Mouse (Mus musculus) MEL (cell line): ENCODE data around the gene Zbtb24. TPM values are rescaled to one million over a fixed set of nuclear protein-coding genes. Genes with fewer than 3 reads are reported as not detected.
A peak's percentile ranks its signal among the peaks of the same experiment; 100 is the strongest.
"Not testable (repeated sequence)": the region's sequence is repeated elsewhere in the genome, so short reads cannot be mapped to it uniquely, and the experiment has no call there.

Source experiments
- DNase-seq: peaks from one replicate; pipeline ENCODE4 v3.0.0; 2011; ENCODE audit warnings: low read depth, low spot score
- H3K27ac ChIP-seq: 2 replicates; pipeline ENCODE4 v1.5.1; 2012; ENCODE audit warnings: low read depth, mild to moderate bottlenecking, control low read depth, low read length, moderate library complexity; ENCODE audit not compliant: control insufficient read depth
- H3K27me3 ChIP-seq, 2 experiments: fragments of 150-350 bp in 1 of 2; sonication (generic) in 1 of 2; 2 replicates each; pipeline ENCODE4 v1.6.1; 2012; ENCODE audit warnings: low read length in 2 of 2, mild to moderate bottlenecking in 2 of 2, improper control_type of control experiment in 1 of 2, moderate library complexity in 1 of 2; ENCODE audit not compliant: insufficient read depth in 2 of 2, control insufficient read depth in 1 of 2
- H3K36me3 ChIP-seq, 2 experiments: 2 replicates each; pipeline ENCODE4 v1.6.1; 2012 to 2014; ENCODE audit warnings: low read length in 2 of 2, improper control_type of control experiment in 1 of 2, inconsistent platforms in 1 of 2, mild to moderate bottlenecking in 1 of 2; ENCODE audit not compliant: insufficient read depth in 2 of 2, control insufficient read depth in 1 of 2
- H3K4me1 ChIP-seq, 2 experiments: fragments of 150-350 bp in 1 of 2; sonication (generic) in 1 of 2; 2 replicates each; pipeline ENCODE4 v1.6.1; 2012; ENCODE audit warnings: low read length in 2 of 2, improper control_type of control experiment in 1 of 2, mild to moderate bottlenecking in 1 of 2; ENCODE audit not compliant: insufficient read depth in 2 of 2, control insufficient read depth in 1 of 2
- H3K4me3 ChIP-seq, 2 experiments: fragments of 150-350 bp in 1 of 2; sonication (generic) in 1 of 2; 2 replicates each; pipeline ENCODE4 v1.5.1; 2012; ENCODE audit warnings: low read depth in 2 of 2, low read length in 2 of 2, mild to moderate bottlenecking in 2 of 2, moderate library complexity in 2 of 2, control low read depth in 1 of 2, improper control_type of control experiment in 1 of 2; ENCODE audit not compliant: control insufficient read depth in 1 of 2, insufficient read depth in 1 of 2
- H3K79me2 ChIP-seq: 2 replicates; pipeline ENCODE4 v1.6.1; 2012; ENCODE audit warnings: mild to moderate bottlenecking, low read length, moderate library complexity; ENCODE audit not compliant: control insufficient read depth, poor library complexity, insufficient read depth
- H3K9ac ChIP-seq: 2 replicates; pipeline ENCODE4 v1.6.1; 2012; ENCODE audit warnings: low read depth, mild to moderate bottlenecking, control low read depth, low read length, moderate library complexity; ENCODE audit not compliant: control insufficient read depth, poor library complexity, severe bottlenecking
- H3K9me3 ChIP-seq: fragments of 150-350 bp; sonication (generic); replicated peaks from 2 replicates; pipeline ENCODE4 v1.6.1; 2012; ENCODE audit warnings: mild to moderate bottlenecking, low read length, improper control_type of control experiment, moderate library complexity; ENCODE audit not compliant: insufficient read depth
- CHD2 ChIP-seq: IDR thresholded peaks from 2 replicates; pipeline ENCODE4 v1.6.1; 2011; ENCODE audit warnings: low read length, improper control_type of control experiment
- CTCF ChIP-seq, 3 experiments: IDR thresholded peaks in 2 of 3; conservative IDR thresholded peaks in 1 of 3; 2 replicates each; pipeline ENCODE4 v1.5.1; 2011 to 2012; ENCODE audit warnings: low read length in 3 of 3, low read depth in 2 of 3, mild to moderate bottlenecking in 2 of 3, improper control_type of control experiment in 1 of 3, inconsistent platforms in 1 of 3, mixed read lengths in 1 of 3, moderate library complexity in 1 of 3; ENCODE audit not compliant: control insufficient read depth in 1 of 3, insufficient read depth in 1 of 3, poor library complexity in 1 of 3, severe bottlenecking in 1 of 3
- HCFC1 ChIP-seq: IDR thresholded peaks from 2 replicates; pipeline ENCODE4 v1.6.1; 2012; ENCODE audit warnings: low read depth, mild to moderate bottlenecking, inconsistent platforms, low read length, improper control_type of control experiment, moderate library complexity
- JUND ChIP-seq: IDR thresholded peaks from 2 replicates; pipeline ENCODE4 v1.6.1; 2011; ENCODE audit warnings: low read depth, mild to moderate bottlenecking, improper control_type of control experiment, low read length
- MEF2A ChIP-seq: IDR thresholded peaks from 2 replicates; pipeline ENCODE4 v1.6.1; 2014; ENCODE audit warnings: low read depth, mild to moderate bottlenecking, inconsistent platforms, low read length, improper control_type of control experiment; ENCODE audit not compliant: poor library complexity, insufficient replicate concordance, severe bottlenecking; ENCODE audit errors: extremely low read depth
- MYB ChIP-seq: IDR thresholded peaks from 2 replicates; pipeline ENCODE4 v1.6.1; 2011; ENCODE audit warnings: mild to moderate bottlenecking, low read depth, low read length, improper control_type of control experiment
- POLR2AphosphoS5 ChIP-seq: IDR thresholded peaks from 2 replicates; pipeline ENCODE4 v1.6.1; 2012; ENCODE audit warnings: low read depth, borderline replicate concordance, mild to moderate bottlenecking, inconsistent platforms, low read length, moderate library complexity, mixed read lengths
- RAD21 ChIP-seq: IDR thresholded peaks from 2 replicates; pipeline ENCODE4 v1.6.1; 2011; ENCODE audit warnings: mild to moderate bottlenecking, low read depth, low read length, improper control_type of control experiment
- RCOR1 ChIP-seq: IDR thresholded peaks from 2 replicates; pipeline ENCODE4 v1.6.1; 2012; ENCODE audit warnings: low read depth, mild to moderate bottlenecking, inconsistent platforms, low read length, improper control_type of control experiment
- SMC3 ChIP-seq: IDR thresholded peaks from 2 replicates; pipeline ENCODE4 v1.6.1; 2011; ENCODE audit warnings: low read depth, low read length, improper control_type of control experiment
- TCF12 ChIP-seq: IDR thresholded peaks from 2 replicates; pipeline ENCODE4 v1.6.1; 2014; ENCODE audit warnings: low read depth, mild to moderate bottlenecking, inconsistent platforms, low read length, improper control_type of control experiment, moderate library complexity
- UBTF ChIP-seq: IDR thresholded peaks from 2 replicates; pipeline ENCODE4 v1.6.1; 2012; ENCODE audit warnings: low read depth, mild to moderate bottlenecking, inconsistent platforms, low read length, improper control_type of control experiment, moderate library complexity, borderline replicate concordance; ENCODE audit not compliant: insufficient read depth
- USF2 ChIP-seq, 2 experiments: IDR thresholded peaks; 2 replicates each; pipeline ENCODE4 v1.6.1; 2011 to 2012; ENCODE audit warnings: improper control_type of control experiment in 2 of 2, low read length in 2 of 2, borderline replicate concordance in 1 of 2, inconsistent platforms in 1 of 2, low read depth in 1 of 2, mild to moderate bottlenecking in 1 of 2; ENCODE audit not compliant: insufficient read depth in 1 of 2
- ZC3H11A ChIP-seq: IDR thresholded peaks from 2 replicates; pipeline ENCODE4 v1.6.1; 2012; ENCODE audit warnings: low read depth, mild to moderate bottlenecking, inconsistent platforms, low read length, improper control_type of control experiment
- ZMIZ1 ChIP-seq: IDR thresholded peaks from 2 replicates; pipeline ENCODE4 v1.6.1; 2012; ENCODE audit warnings: low read depth, mild to moderate bottlenecking, inconsistent platforms, low read length, improper control_type of control experiment, moderate library complexity
- polyA plus RNA-seq, 2 experiments: library from polyadenylated mRNA; stranded (reverse) in 1 of 2; unstranded in 1 of 2; fragments of >175 nt in 1 of 2; fragments of >200 nt in 1 of 2; gene quantifications; 2 replicates each; pipeline versions ENCODE4 v1.2.1 to v1.2.4; 2012; ENCODE audit warnings: low replicate concordance in 2 of 2, low read depth in 1 of 2; ENCODE audit not compliant: insufficient read length in 2 of 2, insufficient read depth in 1 of 2, missing spikeins in 1 of 2
- total RNA-seq: library from RNA; depleted of rRNA; stranded (reverse); fragments of 300-350 nt; gene quantifications from 2 replicates; pipeline ENCODE4 v1.2.3, GENCODE M21; 2012

Zbtb24 gene
- total and polyA plus RNA-seq, 3 experiments = 7.6 to 11.0 TPM; not detected in 1

DNA sequence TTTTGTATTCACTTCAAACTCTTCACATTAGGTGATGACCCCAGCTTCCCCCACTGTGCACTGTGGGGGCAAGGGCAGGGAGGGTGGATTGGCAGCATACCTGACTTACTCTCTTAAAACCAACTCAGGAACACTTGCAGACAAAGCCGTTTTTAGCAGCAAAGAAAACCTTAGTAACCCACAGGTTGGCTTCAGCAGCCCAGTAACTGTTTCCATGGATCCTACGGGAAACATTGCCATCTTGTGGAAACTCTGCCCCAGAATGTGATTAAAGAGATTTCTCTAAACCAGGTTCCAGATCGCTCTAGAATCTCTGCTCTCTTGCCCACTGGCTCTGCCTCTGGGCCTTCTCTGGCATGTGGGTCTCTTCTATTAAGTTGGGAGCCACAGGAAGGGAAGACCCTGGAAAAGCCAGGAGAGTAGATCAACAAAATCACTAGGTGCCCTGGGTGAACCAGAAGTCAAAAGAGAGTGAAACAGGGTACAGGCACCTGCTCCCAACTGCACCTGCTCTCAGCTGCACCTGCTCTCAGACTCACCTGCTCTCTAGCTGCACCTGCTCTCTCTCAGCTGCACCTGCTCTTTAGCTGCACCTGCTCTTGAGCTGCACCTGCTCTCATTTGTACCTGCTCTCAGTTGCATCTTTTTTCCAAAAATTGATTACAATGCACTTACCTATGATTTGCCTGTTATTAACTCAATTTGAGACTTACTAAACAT is 46.1 kb upstream of the Zbtb24 start:
- DNase-seq = no peak
- H3K9ac ChIP-seq = no peak overlapping the region
- no peak for TF ChIP-seq UBTF
- TF ChIP-seq JUND = no peak
- no peak for TF ChIP-seq RCOR1
- no peak for TF ChIP-seq HCFC1
- peak; percentile 33 for TF ChIP-seq RAD21
- TF ChIP-seq POLR2AphosphoS5 = no peak
- peak; percentile 29 for TF ChIP-seq SMC3
- TF ChIP-seq TCF12 = no peak
- no peak for TF ChIP-seq MEF2A
- no peak for TF ChIP-seq MYB
- TF ChIP-seq ZC3H11A = no peak
- no peak for TF ChIP-seq ZMIZ1
- peak in 2 of 3 experiments; percentile 10 to 26; a peak in 2 of 6 replicates for TF ChIP-seq CTCF (IDR thresholded peaks at IDR 0.05 in 2 of 3, conservative IDR thresholded peaks at IDR 0.05 in 1 of 3; ENCODE audit: control insufficient read depth in 1 of 3, insufficient read depth in 1 of 3, low read depth in 2 of 3, low read length in 3 of 3, poor library complexity in 1 of 3, severe bottlenecking in 1 of 3)
- no peak for TF ChIP-seq USF2 (IDR thresholded peaks at IDR 0.05; ENCODE audit: borderline replicate concordance in 1 of 2, insufficient read depth in 1 of 2, low read depth in 1 of 2, low read length in 2 of 2)
- TF ChIP-seq CHD2 = no peak
- H3K9me3 ChIP-seq = no peaks in the 10 kb centered on the region
- H3K79me2 ChIP-seq = no peaks in the 10 kb centered on the region
- H3K4me1 ChIP-seq = no peaks in the 10 kb centered on the region
- H3K36me3 ChIP-seq = no peaks in the 10 kb centered on the region
- no peak overlapping the region for H3K27ac ChIP-seq
- H3K4me3 ChIP-seq = no peak overlapping the region
- H3K27me3 ChIP-seq = peaks cover 5% of the 10 kb centered on the region in 2 experiments; a peak in 2 of 4 replicates

GRCm38 (mm10) chr10:41410176-41410575 is 40.0 kb upstream of the Zbtb24 start:
- not testable (repeated sequence) for H3K9ac ChIP-seq, H3K36me3 ChIP-seq, H3K27ac ChIP-seq, DNase-seq, H3K27me3 ChIP-seq, H3K79me2 ChIP-seq, H3K4me1 ChIP-seq, H3K9me3 ChIP-seq, H3K4me3 ChIP-seq

DNA sequence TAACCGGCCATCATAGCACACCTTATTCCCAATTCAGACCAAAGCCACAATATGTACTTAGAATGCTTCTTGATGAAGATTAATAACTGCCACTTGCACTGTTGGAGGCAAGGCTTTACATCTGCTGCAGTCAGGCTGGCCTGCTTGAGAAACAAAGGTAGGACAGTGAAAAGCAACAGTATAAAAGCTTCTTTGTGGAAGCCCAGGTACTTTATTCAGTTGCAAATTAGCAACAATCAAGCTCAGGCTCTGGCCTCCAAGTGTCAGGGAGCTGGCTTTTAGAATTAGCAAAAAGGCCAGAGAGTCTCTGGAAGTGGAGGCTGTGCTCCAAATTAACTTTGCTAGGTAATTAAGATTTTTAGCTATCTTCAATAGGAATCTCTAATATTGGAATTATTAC is 39.4 kb upstream of the Zbtb24 start:
- not testable (repeated sequence) for H3K9ac ChIP-seq, H3K27ac ChIP-seq, DNase-seq, H3K36me3 ChIP-seq, H3K9me3 ChIP-seq, H3K79me2 ChIP-seq, H3K4me1 ChIP-seq, H3K4me3 ChIP-seq, H3K27me3 ChIP-seq

DNA sequence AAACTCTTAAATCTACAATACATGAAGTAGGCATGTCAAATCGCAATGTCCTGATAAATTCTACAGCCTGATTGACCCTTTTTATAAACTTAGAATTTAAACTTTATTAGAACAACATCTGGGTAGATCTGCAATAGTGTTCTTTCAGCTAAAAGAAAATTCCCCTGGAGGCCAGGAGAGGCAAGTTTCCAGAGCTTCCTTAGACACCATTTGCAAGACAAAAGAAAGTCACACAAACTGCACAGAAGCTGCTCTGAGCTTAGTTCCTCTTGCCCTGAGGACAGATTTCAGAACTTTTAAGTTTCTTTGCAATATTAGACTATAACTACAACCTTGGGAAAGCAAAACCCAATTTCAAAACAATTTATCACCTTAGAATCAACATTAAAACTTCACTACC is 36.7 kb upstream of the Zbtb24 start:
- H3K4me3 ChIP-seq, DNase-seq, H3K9ac ChIP-seq, H3K9me3 ChIP-seq, H3K36me3 ChIP-seq, H3K4me1 ChIP-seq, H3K27me3 ChIP-seq, H3K79me2 ChIP-seq, H3K27ac ChIP-seq: not testable (repeated sequence)

- not testable (repeated sequence) for H3K79me2 ChIP-seq, H3K36me3 ChIP-seq, H3K27me3 ChIP-seq, H3K9me3 ChIP-seq, DNase-seq, H3K4me3 ChIP-seq, H3K9ac ChIP-seq, H3K27ac ChIP-seq, H3K4me1 ChIP-seq
Observed at GRCm38 (mm10) chr10:41415368-41415767, 34.8 kb upstream of the Zbtb24 start.
